Mouse (Mus musculus): ENCODE results near the gene Ms4a8a. TPM values are rescaled to one million over a fixed set of nuclear protein-coding genes. Genes with fewer than 3 reads are reported as not detected.

Ms4a8a gene
- polyA plus RNA-seq, 1 experiment from 2014 or later: not detected

Other genes with a start within 250 kb of the Ms4a8a start
- gene Slc15a3, start 241.4 kb downstream of the Ms4a8a start, polyA plus RNA-seq (2016; fragmentation: Nextera tagmentation; extraction: Ambion mirVana): 0.43 and 0.77 TPM in 2 replicates
- 139 and 142 TPM in 2 replicates for gene Tmem132a, start 211.2 kb downstream of the Ms4a8a start, polyA plus RNA-seq (2016; fragmentation: Nextera tagmentation; extraction: Ambion mirVana)
- 60.8 and 63.7 TPM in 2 replicates for gene Tmem109, start 199.1 kb downstream of the Ms4a8a start, polyA plus RNA-seq (2016; fragmentation: Nextera tagmentation; extraction: Ambion mirVana)
- 38.9 and 42.0 TPM in 2 replicates for gene Prpf19, start 185.9 kb downstream of the Ms4a8a start, polyA plus RNA-seq (2016; fragmentation: Nextera tagmentation; extraction: Ambion mirVana)
- not detected in 2 replicates for gene Zp1, start 160.5 kb downstream of the Ms4a8a start, polyA plus RNA-seq (2016; fragmentation: Nextera tagmentation; extraction: Ambion mirVana)
- gene Ptgdr2, start 143.9 kb downstream of the Ms4a8a start, polyA plus RNA-seq (2016; fragmentation: Nextera tagmentation; extraction: Ambion mirVana): 0.09 TPM in 1 of 2 replicates, not detected in the other
- gene Ccdc86, start 131.8 kb downstream of the Ms4a8a start, polyA plus RNA-seq (2016; fragmentation: Nextera tagmentation; extraction: Ambion mirVana): 47.2 and 51.5 TPM in 2 replicates
- gene Ms4a10, start 106.4 kb downstream of the Ms4a8a start, polyA plus RNA-seq (2016; fragmentation: Nextera tagmentation; extraction: Ambion mirVana): not detected in 2 replicates
- gene Ms4a15, start 87.9 kb downstream of the Ms4a8a start, polyA plus RNA-seq (2016; fragmentation: Nextera tagmentation; extraction: Ambion mirVana): not detected in 2 replicates
- gene Ms4a18, start 63.1 kb downstream of the Ms4a8a start, polyA plus RNA-seq (2016; fragmentation: Nextera tagmentation; extraction: Ambion mirVana): not detected in 2 replicates
- gene 1700017D01Rik, start 49.8 kb upstream of the Ms4a8a start, polyA plus RNA-seq (2016; fragmentation: Nextera tagmentation; extraction: Ambion mirVana): not detected in 2 replicates
- not detected in 2 replicates for gene 1700025F22Rik, start 84.2 kb upstream of the Ms4a8a start, polyA plus RNA-seq (2016; fragmentation: Nextera tagmentation; extraction: Ambion mirVana)
- not detected in 2 replicates for gene Ms4a13, start 115.6 kb upstream of the Ms4a8a start, polyA plus RNA-seq (2016; fragmentation: Nextera tagmentation; extraction: Ambion mirVana)
- gene Ms4a12, start 151.3 kb upstream of the Ms4a8a start, polyA plus RNA-seq (2016; fragmentation: Nextera tagmentation; extraction: Ambion mirVana): not detected in 2 replicates
- not detected in 2 replicates for gene Ms4a1, start 185.1 kb upstream of the Ms4a8a start, polyA plus RNA-seq (2016; fragmentation: Nextera tagmentation; extraction: Ambion mirVana)
- gene Ms4a5, start 202.8 kb upstream of the Ms4a8a start, polyA plus RNA-seq (2016; fragmentation: Nextera tagmentation; extraction: Ambion mirVana): not detected in 2 replicates
- gene Ms4a14, start 233.4 kb upstream of the Ms4a8a start, polyA plus RNA-seq (2016; fragmentation: Nextera tagmentation; extraction: Ambion mirVana): not detected in 2 replicates

All from embryonic facial prominence, embryonic 10.5 days (tissue).